Mouse (Mus musculus) right cerebral cortex, postnatal 36 days (tissue): ENCODE results near the gene Mdga1.

ENCODE experiments used
- DNase-seq, 2 experiments: peaks; one replicate each; pipeline ENCODE4 v3.0.0; 2022; ENCODE audit warnings: low spot score in 2 of 2, mixed read lengths in 1 of 2

Mdga1 gene

GRCm38 (mm10) chr17:29981568-29981967, 11.7 kb upstream of the Mdga1 start:
- no peak for DNase-seq

GRCm38 (mm10) chr17:29979841-29980240, 10.0 kb upstream of the Mdga1 start:
- DNase-seq, result no peak

GRCm38 (mm10) chr17:29979020-29979419, 9.1 kb upstream of the Mdga1 start:
- no peak for DNase-seq

GRCm38 (mm10) chr17:29975731-29976130, 5.8 kb upstream of the Mdga1 start:
- peak; percentile 74 to 80 for DNase-seq

GRCm38 (mm10) chr17:29973226-29973625, 3.3 kb upstream of the Mdga1 start:
- DNase-seq, result no peak

GRCm38 (mm10) chr17:29971761-29972432, 2.0 kb upstream of the Mdga1 start:
- DNase-seq, result no peak

GRCm38 (mm10) chr17:29965506-29965905, 4.4 kb downstream of the Mdga1 start:
- no peak for DNase-seq

- DNase-seq, result no peak
Observed at GRCm38 (mm10) chr17:29963730-29964259, 6.1 kb downstream of the Mdga1 start.

GRCm38 (mm10) chr17:29955880-29956279, 14.0 kb downstream of the Mdga1 start:
- DNase-seq, result no peak

- no peak for DNase-seq
Observed at GRCm38 (mm10) chr17:29954316-29954715, 15.6 kb downstream of the Mdga1 start.

- DNase-seq, result no peak
Observed at GRCm38 (mm10) chr17:29951100-29951499, 18.8 kb downstream of the Mdga1 start.

GRCm38 (mm10) chr17:29950574-29950973, 19.3 kb downstream of the Mdga1 start:
- DNase-seq, result no peak

- no peak for DNase-seq
Observed at GRCm38 (mm10) chr17:29947271-29947714, 22.6 kb downstream of the Mdga1 start.

- no peak for DNase-seq
Observed at GRCm38 (mm10) chr17:29944376-29944775, 25.5 kb downstream of the Mdga1 start.

- DNase-seq, result no peak
Observed at GRCm38 (mm10) chr17:29939011-29939410, 30.9 kb downstream of the Mdga1 start.

- DNase-seq, result no peak
Observed at GRCm38 (mm10) chr17:29937350-29937781, 32.5 kb downstream of the Mdga1 start.

GRCm38 (mm10) chr17:29934133-29934851, 35.6 kb downstream of the Mdga1 start:
- no peak for DNase-seq

- DNase-seq, result no peak
Observed at GRCm38 (mm10) chr17:29932753-29933152, 37.1 kb downstream of the Mdga1 start.

GRCm38 (mm10) chr17:29931224-29931945, 38.5 kb downstream of the Mdga1 start:
- DNase-seq, result no peak

- DNase-seq, result peak in 1 of 2 experiments; percentile 14
Observed at GRCm38 (mm10) chr17:29928751-29929237, 41.1 kb downstream of the Mdga1 start.

- DNase-seq, result no peak
Observed at GRCm38 (mm10) chr17:29925608-29926606, 44.0 kb downstream of the Mdga1 start.
